Mouse (Mus musculus) forebrain, embryonic 11.5 days (tissue): ENCODE data around the gene 4833427G06Rik. TPM values are rescaled to one million over a fixed set of nuclear protein-coding genes. Genes with fewer than 3 reads are reported as not detected.

Experiments
- ATAC-seq: fragments of 200-750 bp; cut with Nextera tagmentation; replicated peaks from 2 replicates; pipeline ENCODE4 v1.8.0; 2017; ENCODE audit warnings: moderate TSS enrichment; ENCODE audit not compliant: low FRiP score
- DNase-seq: peaks from one replicate; pipeline ENCODE4 v3.0.0-alpha.2; 2017; ENCODE audit warnings: low spot score
- H3K27ac ChIP-seq: fragments of 300-500 bp; sonication (generic); 2 replicates; pipeline ENCODE4 v1.5.1; 2014; ENCODE audit warnings: low read depth, low read length
- H3K27me3 ChIP-seq: fragments of 300-500 bp; sonication (generic); 2 replicates; pipeline ENCODE4 v1.6.1; 2014; ENCODE audit warnings: mild to moderate bottlenecking, low read length, mixed read lengths; ENCODE audit not compliant: control insufficient read depth, insufficient read depth
- H3K36me3 ChIP-seq: fragments of 300-500 bp; sonication (generic); 2 replicates; pipeline ENCODE4 v1.6.1; 2014; ENCODE audit warnings: mild to moderate bottlenecking, low read length, moderate library complexity, mixed read lengths; ENCODE audit not compliant: control insufficient read depth, insufficient read depth
- H3K4me1 ChIP-seq: fragments of 300-500 bp; sonication (generic); replicated peaks from 2 replicates; pipeline ENCODE4 v1.6.1; 2014; ENCODE audit warnings: low read length, mixed read lengths; ENCODE audit not compliant: control insufficient read depth, insufficient read depth
- H3K4me2 ChIP-seq: fragments of 300-500 bp; sonication (generic); 2 replicates; pipeline ENCODE4 v1.6.1; 2014; ENCODE audit warnings: low read depth, mild to moderate bottlenecking, low read length, moderate library complexity, mixed read lengths; ENCODE audit not compliant: severe bottlenecking
- H3K4me3 ChIP-seq: fragments of 300-500 bp; sonication (generic); 2 replicates; pipeline ENCODE4 v1.5.1; 2014; ENCODE audit warnings: low read depth, low read length
- H3K9ac ChIP-seq: fragments of 300-500 bp; sonication (generic); 2 replicates; pipeline ENCODE4 v1.6.1; 2014; ENCODE audit warnings: low read length
- H3K9me3 ChIP-seq: fragments of 300-500 bp; sonication (generic); 2 replicates; pipeline ENCODE4 v1.6.1; 2016; ENCODE audit warnings: low read length, mixed read lengths; ENCODE audit not compliant: control insufficient read depth
- WGBS: fragments of 180-500 bp; shearing (Covaris S2); extraction: QIAGEN DNeasy Blood & Tissue Kit; methylation state at CpG from one replicate; pipeline ENCODE4 v1.1.7; 2014; 5-methylcytosine and 5-hydroxymethylcytosine counted together
- polyA plus RNA-seq: library from polyadenylated mRNA; unstranded; fragments of >200 nt; fragmentation: Nextera tagmentation; extraction: Ambion mirVana; gene quantifications from 2 replicates; pipeline ENCODE4 v1.2.1, GENCODE M21; 2014

Gene 4833427G06Rik
- polyA plus RNA-seq, 1 experiment from 2014 or later = not detected

DNA sequence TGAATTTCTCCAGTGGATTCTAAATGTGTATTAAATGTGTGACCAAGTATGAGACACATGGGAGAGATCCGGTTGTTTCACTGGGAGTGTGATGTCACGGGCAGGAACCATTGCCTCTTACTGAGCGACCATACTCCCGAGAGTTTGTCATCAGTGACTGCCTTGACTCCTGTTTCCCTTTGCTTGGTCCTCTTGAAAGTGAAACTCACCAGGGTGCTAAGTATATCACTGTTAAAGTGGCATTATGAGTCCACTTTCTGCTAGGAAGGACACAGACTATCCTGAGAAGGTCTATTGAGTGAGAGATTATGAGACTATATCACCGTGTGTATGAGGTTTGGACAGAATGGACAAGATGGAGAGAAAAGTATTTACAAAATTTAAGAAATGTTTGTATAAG lies 20.3 kb downstream of the 4833427G06Rik start:
- Histone ChIP-seq H3K4me1 (peaks cover 2% of the 10 kb centered on the region; the same call in 1 of the 2 replicates), H3K9ac (no peak overlapping the region), H3K36me3 (no peaks in the 10 kb centered on the region), H3K9me3 (no peaks in the 10 kb centered on the region), H3K4me3 (no peak overlapping the region), H3K27ac (no peak overlapping the region), H3K27me3 (no peaks in the 10 kb centered on the region), H3K4me2 (no peak overlapping the region)
- ATAC-seq = no peak
- DNase-seq = no peak
- WGBS = 83% methylated on average over 5 of the region's 5 CpGs

- peak; percentile 90 for ATAC-seq
- Histone ChIP-seq H3K36me3 (no peaks in the 10 kb centered on the region), H3K4me1 (peaks cover 6% of the 10 kb centered on the region; the same call in 1 of the 2 replicates), H3K4me2 (peak within 1 kb of the TSS; percentile 73), H3K27ac (no peak within 1 kb of the TSS), H3K27me3 (peaks cover 3% of the 10 kb centered on the region; the same call in 1 of the 2 replicates), H3K4me3 (peak within 1 kb of the TSS; percentile 31), H3K9ac (peak within 1 kb of the TSS; percentile 39), H3K9me3 (no peaks in the 10 kb centered on the region)
- DNase-seq = peak; percentile 84
- under 1% methylated on average over 14 of the region's 14 CpGs for WGBS
Observed at GRCm38 (mm10) chr9:51076979-51077315, 24.9 kb downstream of the 4833427G06Rik start, which contains the start of gene Layn. TSS of gene Layn (minus strand) at chr9:51077094.

DNA sequence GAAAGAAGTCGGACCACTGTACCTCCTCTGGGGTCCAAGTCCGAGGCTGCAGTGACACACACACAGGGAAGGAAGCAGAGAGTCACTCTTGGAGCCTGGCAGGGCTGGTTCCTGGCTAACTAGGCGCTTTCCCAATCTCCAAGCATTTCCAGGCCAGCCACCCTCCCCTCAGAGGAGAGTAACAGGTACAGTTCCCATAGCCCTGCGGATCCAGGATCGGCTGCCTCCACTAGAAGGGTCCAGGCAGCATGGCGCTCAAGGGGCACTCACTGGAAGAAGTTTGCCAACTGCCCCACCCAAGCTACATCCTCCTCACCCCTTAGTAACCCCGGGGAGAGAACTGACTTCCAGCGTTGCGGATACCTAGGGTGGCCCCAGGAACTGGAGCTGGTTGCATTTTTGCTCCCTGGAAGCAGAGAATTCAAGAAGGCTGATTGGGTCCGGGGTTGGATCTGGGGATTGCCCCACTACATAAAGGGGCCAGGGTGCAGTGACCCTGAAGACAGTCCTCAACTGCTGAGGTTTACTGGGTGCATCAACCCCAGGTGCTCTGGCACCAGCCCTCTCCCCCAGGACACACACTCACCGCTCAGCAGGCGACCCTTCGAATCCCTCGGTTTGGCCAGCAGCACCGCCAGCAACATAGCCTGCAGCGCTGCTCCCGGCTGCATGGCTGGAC lies 25.4 kb downstream of the 4833427G06Rik start:
- Histone ChIP-seq H3K27me3 (peaks cover 3% of the 10 kb centered on the region; the same call in 1 of the 2 replicates), H3K9ac (peak overlapping the region; percentile 39), H3K36me3 (no peaks in the 10 kb centered on the region), H3K4me2 (peak overlapping the region; percentile 73), H3K4me3 (peak overlapping the region; percentile 31), H3K27ac (no peak overlapping the region), H3K9me3 (no peaks in the 10 kb centered on the region), H3K4me1 (peaks cover 6% of the 10 kb centered on the region; the same call in 1 of the 2 replicates)
- DNase-seq (peak; percentile 58), ATAC-seq (peak; percentile 51; the same call in 1 of the 2 replicates)
- WGBS = under 1% methylated on average over 17 of the region's 17 CpGs

DNA sequence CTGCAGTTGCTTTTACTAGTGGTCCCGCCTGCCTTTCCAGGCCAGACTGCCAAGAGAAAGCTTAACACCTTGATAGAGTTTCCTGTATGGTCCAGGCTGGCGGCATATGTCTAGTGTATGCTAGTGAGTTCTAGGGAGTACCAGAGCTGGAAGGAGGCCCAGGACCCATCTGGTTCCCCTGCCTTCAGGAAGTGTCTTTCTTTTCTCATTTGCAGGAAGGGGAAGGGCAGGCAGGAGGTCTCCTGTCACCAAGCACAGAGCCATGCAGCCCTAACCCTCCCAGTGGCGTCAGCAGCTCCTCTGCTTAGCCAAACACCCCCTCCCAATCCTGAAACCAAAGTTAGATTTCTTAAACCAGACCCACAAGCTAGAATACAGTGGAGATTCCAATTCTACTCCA lies 26.1 kb downstream of the 4833427G06Rik start:
- Histone ChIP-seq H3K4me2 (peak overlapping the region; percentile 73), H3K4me1 (peaks cover 6% of the 10 kb centered on the region; the same call in 1 of the 2 replicates), H3K36me3 (no peaks in the 10 kb centered on the region), H3K9ac (peak overlapping the region; percentile 27; the same call in 1 of the 2 replicates), H3K4me3 (peak overlapping the region; percentile 31; the same call in 1 of the 2 replicates), H3K27ac (no peak overlapping the region), H3K9me3 (no peaks in the 10 kb centered on the region), H3K27me3 (peaks cover 3% of the 10 kb centered on the region; the same call in 1 of the 2 replicates)
- no peak for ATAC-seq
- DNase-seq = no peak
- WGBS = 30% methylated on average over 3 of the region's 3 CpGs

DNA sequence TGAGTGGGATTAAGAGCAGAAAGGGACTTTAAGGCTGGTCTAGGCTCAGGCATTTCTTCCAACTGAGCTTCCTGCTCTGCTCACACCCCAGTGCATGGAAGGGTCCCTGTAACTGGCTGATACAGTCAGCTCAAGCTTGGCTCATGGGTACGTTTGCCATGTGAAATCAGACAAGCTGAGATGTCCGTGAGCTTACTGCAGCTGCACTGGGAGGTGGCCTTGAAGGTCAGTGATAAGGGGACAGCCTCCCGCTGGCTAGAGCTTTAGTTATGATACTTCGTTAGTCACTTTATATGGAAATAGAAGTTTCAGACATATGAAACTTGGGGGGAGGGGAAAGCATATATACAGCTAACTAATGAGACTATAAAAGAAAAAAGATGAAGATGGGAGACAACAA lies 31.1 kb downstream of the 4833427G06Rik start:
- DNase-seq (no peak), ATAC-seq (no peak)
- H3K4me1 ChIP-seq = no peaks in the 10 kb centered on the region
- no peaks in the 10 kb centered on the region for H3K36me3 ChIP-seq
- WGBS = 87% methylated on average over 4 of the region's 4 CpGs
- H3K9me3 ChIP-seq = no peaks in the 10 kb centered on the region
- no peak overlapping the region for H3K27ac ChIP-seq
- no peak overlapping the region for H3K9ac ChIP-seq
- peaks cover 3% of the 10 kb centered on the region; the same call in 1 of the 2 replicates for H3K27me3 ChIP-seq
- H3K4me2 ChIP-seq = no peak overlapping the region
- no peak overlapping the region for H3K4me3 ChIP-seq

- H3K36me3 ChIP-seq = no peaks in the 10 kb centered on the region
- H3K9me3 ChIP-seq = no peaks in the 10 kb centered on the region
- no peak overlapping the region for H3K9ac ChIP-seq
- H3K4me3 ChIP-seq = no peak overlapping the region
- no peak for ATAC-seq
- H3K4me2 ChIP-seq = no peak overlapping the region
- DNase-seq = no peak
- no peaks in the 10 kb centered on the region for H3K4me1 ChIP-seq
- H3K27ac ChIP-seq = no peak overlapping the region
- no peaks in the 10 kb centered on the region for H3K27me3 ChIP-seq
- 90% methylated on average over 3 of the region's 3 CpGs for WGBS
Observed at GRCm38 (mm10) chr9:51068202-51068601, 33.7 kb downstream of the 4833427G06Rik start.

DNA sequence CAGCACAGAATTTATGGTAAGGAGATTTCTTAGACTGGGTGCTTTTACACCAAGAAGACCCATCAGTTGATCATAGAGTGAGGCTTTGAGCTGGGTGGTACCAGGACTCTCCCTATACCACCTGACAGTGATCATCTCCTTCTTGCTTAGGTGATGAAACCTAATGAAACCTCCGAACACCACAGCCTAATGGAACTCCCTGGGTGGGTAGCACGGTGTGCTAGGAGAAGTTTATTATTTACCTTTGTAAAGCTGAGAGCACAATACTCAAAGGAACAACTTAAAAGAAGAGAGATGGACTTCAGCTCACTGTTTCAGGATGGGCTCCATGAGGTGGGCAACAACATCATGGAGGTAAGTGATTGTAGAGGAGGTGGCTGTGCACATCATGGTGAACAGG lies 41.3 kb downstream of the 4833427G06Rik start, which contains the start of gene Btg4:
Gene Btg4 (plus strand): TSS at position 301 of the 400 bp plus-strand sequence.
- Histone ChIP-seq H3K4me2 (no peak within 1 kb of the TSS), H3K4me3 (no peak within 1 kb of the TSS), H3K27ac (no peak within 1 kb of the TSS), H3K9me3 (no peaks in the 10 kb centered on the region), H3K4me1 (no peaks in the 10 kb centered on the region), H3K27me3 (no peaks in the 10 kb centered on the region), H3K9ac (no peak within 1 kb of the TSS), H3K36me3 (no peaks in the 10 kb centered on the region)
- WGBS = 89% methylated on average over 2 of the region's 2 CpGs
- no peak for DNase-seq
- ATAC-seq = no peak

GRCm38 (mm10) chr9:51058951-51059521 lies 42.8 kb downstream of the 4833427G06Rik start:
- H3K4me3 ChIP-seq = no peak overlapping the region
- no peak overlapping the region for H3K9ac ChIP-seq
- no peak overlapping the region for H3K4me2 ChIP-seq
- H3K36me3 ChIP-seq = no peaks in the 10 kb centered on the region
- ATAC-seq = no peak
- no peak overlapping the region for H3K27ac ChIP-seq
- H3K27me3 ChIP-seq = no peaks in the 10 kb centered on the region
- no peak for DNase-seq
- WGBS = 87% methylated on average over 4 of the region's 4 CpGs
- H3K4me1 ChIP-seq = no peaks in the 10 kb centered on the region
- H3K9me3 ChIP-seq = no peaks in the 10 kb centered on the region
